Mouse (Mus musculus): Measurements from ENCODE around the gene Ptprz1.

The Ptprz1 gene

DNA sequence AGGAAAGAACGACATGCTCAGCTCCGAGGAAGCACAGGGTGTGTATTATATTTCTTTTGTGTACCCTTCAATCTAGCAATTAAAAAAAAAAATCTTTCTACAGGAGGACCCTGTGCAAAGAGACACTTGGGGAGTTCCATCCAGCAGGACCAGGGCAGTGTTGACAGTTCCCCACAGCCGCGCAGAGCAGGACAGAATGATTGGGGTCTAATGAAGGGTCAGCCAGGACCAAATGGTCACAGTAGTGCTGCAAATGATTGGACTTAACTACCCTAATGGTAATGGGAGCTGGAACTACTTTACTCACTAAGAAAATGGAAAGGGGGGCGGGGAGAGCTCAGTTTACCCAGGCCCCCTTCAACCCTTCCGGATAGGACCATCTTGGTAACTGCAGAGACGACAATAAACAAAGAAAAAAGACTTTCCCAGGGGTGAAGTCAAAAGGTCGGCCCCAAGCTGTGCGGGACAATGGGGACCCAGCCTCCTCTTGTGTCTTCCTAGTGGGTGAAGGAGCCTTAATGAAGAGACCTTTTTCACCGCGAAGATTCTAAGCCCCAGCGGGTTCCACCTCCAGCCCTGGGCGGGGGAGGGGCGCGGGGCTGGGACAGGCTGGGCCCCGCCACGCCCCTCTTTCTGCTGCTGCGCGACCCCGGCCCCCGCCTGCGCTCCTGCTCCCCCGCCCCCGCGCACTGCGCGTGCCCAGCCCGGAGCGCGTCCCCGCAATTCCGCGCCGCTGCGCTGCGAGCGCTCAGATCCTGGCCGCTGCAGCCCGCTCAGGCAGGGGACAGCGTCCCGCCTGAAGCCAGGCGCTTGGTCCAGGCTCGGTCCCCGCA, at the start of gene Ptprz1:
Gene Ptprz1 (plus strand): TSS at position 722 of the 833 bp plus-strand sequence.
- DNase-seq (ENCODE audit: extremely low read depth, low read depth, low spot score), result no peak

DNA sequence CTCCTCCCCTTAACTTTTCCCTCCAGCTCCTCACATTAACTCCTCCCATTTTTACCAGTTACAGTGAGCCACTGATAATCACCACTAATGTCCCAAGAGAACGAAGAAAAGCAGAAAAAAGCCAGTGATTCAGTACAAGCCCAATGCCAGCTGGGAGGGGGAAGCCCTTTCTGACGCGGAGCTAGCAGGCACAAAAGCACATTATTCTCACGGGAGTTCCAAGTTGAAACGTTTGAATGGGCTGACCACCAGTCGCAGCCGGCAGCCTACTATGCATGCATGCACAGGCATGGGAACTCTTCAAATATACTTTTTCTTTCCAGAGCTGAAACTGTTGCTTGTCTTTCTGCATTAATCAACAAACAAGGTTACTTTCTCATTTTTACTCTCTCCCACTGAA, 41.7 kb upstream of the Ptprz1 start:
- no peak for DNase-seq (ENCODE audit: extremely low read depth, low read depth, low spot score)

DNA sequence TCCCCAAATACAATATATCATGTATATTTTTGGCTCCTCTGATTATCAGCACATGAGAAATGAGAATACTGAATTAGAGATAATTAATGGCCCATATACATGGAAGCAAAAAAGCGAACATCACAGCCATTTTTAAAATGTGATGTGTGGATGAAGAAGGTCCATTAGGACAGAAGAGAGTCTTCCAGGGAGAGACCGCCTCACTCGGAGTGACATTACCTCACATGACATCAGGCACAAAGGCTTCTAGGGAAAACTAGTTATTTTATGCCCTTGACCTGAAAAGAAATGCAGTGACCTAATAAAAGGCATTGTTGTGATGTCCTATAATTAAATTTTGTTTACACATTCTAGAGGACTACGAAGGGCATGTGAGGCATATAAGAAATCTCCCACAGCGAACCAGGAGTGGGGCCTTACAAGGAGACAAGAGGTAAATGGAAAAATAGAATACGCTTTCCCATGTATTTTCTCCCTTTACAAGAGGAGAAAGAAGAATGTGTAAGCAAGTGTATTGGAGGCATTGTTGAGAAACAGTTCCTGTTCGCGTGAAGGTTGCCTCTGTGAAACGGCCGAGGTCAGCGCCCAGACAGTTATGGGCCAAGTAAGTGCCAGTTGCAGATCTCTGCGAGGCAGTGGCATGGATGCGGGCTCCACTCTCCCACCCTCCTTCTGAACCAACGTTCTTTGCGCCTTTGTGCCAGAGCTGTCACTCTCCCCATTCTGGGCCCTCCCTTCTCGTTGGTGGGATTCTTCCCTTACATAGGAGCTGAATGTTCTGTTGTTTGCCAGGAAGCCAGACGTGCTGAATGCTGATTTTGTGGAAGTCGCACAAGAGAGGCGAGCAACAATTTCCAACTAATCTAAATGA, 41.0 kb upstream of the Ptprz1 start:
- no peak for DNase-seq (ENCODE audit: extremely low read depth, low read depth, low spot score)

DNA sequence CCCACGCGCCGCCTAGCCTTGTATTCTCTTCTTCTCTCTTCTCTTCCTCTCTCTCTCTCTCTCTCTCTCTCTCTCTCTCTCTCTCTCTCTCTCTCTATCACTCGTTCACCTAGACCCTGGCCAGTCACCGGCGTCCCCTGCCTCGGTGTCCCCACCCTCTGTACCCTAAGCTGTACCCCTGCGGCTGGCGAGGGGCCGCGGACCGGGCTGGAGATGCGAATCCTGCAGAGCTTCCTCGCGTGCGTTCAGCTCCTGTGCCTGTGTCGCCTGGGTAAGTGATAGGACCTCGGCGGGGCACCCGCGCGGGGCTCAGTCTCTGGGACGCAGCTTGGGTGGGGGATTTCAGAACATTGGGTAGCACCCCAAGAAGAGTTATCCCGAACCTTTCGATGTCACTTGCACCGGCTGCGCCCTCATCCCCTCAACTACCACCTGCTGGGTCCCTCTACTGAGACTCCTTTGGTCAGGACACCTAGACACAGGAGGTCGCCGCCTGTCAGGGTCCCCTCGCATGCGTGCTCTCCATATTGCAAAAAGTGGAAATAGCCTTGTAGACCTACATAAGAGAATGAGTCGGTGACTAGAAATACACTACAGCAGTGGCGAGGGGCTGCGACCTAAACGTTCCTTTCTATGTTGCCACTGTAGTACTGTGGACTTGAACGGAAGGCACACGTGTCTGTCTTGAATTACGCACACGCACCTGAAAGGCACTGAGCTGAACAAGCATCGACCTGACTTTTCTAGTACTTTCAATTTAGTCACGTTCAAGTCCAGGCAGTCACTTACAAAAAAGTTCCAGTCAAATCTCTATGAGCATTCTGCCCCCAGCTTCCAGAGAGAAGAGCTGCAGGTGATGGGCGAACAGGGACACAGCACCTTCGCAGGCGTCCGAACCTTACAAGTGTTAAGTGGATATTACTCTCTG, 576 bp downstream of the Ptprz1 start:
- no peak for DNase-seq (ENCODE audit: extremely low read depth, low read depth, low spot score)

DNA sequence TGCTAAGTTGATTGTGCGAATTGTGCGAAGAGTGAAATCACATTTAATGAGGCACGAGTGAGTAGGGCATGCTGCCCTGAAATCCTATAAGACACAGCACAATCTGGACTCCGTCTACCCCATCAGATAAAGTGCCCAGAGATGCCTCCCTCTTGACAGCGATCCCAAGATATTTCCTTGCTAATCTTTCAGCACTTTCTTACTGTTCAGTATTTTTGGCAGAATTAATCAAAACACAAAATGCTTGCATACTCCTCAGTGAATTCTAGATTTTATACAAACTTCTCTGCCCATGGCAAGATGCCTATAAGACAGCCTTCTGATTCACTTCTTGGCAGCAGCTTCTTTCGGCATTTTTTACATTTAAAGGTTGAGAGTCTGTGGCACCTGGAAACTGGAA, 12.7 kb downstream of the Ptprz1 start:
- DNase-seq (ENCODE audit: extremely low read depth, low read depth, low spot score), result no peak

DNA sequence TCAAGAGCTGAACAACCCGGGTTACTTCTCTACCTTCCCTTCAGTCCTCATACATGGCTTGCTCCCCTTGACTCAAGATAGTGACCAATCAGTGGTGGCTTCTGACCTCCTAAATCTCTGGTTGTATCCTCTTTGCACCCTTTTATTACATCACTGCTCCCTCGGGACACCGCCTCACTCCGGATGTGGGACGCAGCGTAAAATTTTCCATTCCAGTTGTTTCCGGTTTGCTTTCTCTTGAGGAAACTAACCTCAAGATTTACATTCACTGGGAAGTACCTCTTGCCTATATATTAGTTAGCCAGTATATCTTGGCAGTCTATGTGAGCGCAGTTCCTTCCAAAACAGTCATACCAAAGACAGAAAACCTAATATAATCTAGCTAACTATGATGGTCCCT, 14.0 kb downstream of the Ptprz1 start:
- no peak for DNase-seq (ENCODE audit: extremely low read depth, low read depth, low spot score)

DNA sequence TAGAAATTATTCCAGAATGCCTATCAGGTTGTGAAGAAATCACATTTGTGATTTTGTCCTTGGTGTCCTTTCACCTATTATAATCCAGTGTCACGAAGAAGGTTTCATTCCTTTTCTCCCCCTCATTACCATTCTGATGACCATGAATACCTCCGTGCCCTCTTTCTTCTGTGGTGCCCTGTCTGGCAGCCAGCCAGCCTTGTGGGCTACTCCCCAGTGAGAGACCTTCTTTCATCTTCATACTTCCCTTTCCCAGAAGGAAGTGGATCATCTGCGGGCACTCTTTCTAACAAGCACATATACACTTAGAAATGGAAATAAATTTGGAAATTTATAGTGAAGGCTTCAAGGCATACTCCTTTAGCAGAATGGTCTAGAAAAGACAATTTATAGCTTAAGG, 26.7 kb downstream of the Ptprz1 start:
- DNase-seq (ENCODE audit: extremely low read depth, low read depth, low spot score), result no peak

DNA sequence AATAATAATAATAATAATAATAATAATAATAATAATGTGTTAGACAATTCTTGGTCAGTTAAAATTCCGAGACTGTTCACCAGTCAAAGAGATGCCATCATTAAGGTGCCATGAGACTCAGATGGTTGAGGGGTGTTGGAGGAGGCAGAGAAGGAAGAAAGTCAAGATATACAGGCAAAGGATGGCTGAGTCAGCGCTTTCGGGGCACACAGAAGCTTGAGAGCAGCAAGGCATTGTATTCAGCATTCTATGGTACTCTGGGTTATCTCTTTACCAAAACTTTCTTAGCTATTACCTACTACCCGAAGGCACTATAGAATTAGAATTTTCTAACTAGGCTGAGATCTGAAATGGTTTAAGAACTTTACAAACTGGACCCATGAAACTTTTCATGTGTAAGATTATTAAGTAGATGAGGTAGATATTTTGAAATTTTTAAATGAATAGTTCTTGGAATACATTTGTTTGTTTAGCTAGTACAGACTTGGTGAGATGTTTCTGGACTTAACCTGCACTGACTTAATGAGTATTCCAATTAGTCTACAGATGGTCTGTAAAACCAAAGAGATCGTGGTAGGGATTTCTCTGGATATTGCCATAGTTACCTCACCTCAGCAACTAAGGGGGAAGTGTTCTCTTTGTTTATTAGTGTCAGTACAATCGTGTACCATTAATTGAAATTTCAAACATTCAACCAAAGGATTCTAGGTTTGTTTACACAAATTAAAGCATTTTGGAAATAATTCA, 33.4 kb downstream of the Ptprz1 start:
- no peak for DNase-seq (ENCODE audit: extremely low read depth, low read depth, low spot score)

DNA sequence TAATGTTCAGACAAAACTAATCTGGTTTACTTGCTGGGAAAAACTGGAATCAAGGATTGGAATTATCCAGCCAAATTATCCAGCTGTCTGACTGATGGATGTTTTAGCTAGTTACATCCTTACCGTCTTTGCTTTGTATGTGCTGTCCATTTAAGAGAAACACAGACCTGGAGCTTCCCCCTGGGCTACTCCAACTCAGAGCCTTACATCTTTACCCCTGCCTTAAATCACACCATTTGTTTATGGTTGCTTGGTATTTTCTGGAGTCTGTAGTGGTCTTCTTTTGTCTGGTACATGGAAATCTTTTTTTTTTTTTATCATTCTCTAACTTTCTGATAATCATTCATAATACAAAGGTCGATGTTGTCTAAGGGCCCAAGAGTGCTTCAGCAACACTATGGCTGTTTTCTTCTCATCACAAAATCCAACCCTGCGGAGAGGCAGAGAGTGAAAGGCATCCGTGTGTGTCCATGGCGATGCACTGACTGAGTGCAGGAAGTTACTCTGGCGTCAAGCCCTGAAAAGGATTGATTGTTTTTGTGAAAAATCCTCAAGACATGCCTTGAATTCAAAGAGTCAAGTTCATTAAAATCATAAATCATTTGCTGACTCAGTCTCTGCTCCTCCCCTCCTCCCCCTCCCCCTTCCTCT, 34.1 kb downstream of the Ptprz1 start:
- DNase-seq (ENCODE audit: extremely low read depth, low read depth, low spot score), result no peak

DNA sequence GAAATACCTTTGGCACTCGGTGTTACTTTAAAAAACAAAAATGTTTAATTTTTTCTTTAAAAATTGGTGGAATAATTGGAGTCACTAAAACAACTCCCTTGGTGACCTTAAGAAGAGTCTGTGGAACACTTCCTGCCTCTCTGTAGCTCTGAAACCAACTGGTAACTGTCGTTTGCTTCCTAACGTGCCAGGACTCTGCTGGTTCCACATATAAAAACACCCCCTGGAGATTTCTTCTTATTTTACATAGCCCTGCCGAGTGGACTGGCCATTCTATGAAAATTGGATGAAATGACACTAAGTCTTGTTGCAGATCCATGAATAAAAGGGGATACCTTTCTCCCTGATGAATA, 34.6 kb downstream of the Ptprz1 start:
- no peak for DNase-seq (ENCODE audit: extremely low read depth, low read depth, low spot score)

DNA sequence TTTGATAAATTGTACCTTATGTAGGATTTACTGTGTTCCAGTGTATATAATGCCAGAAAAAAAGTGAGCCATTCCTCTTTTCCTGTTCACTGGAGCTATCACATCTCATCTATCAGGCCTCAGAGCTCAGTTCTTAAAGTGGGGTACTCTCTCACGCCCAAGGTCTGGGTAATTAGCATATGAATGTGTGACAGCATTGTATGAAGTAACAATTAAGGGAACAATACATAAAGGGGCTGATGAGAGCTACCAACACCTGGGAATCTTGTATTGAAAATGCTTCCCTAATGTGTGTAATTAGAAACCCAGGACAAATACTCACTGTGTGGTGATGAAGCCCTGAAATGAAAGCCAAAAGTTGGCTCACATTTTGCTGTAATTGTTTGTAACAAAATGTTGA, 47.6 kb downstream of the Ptprz1 start:
- no peak for DNase-seq (ENCODE audit: extremely low read depth, low read depth, low spot score)

DNA sequence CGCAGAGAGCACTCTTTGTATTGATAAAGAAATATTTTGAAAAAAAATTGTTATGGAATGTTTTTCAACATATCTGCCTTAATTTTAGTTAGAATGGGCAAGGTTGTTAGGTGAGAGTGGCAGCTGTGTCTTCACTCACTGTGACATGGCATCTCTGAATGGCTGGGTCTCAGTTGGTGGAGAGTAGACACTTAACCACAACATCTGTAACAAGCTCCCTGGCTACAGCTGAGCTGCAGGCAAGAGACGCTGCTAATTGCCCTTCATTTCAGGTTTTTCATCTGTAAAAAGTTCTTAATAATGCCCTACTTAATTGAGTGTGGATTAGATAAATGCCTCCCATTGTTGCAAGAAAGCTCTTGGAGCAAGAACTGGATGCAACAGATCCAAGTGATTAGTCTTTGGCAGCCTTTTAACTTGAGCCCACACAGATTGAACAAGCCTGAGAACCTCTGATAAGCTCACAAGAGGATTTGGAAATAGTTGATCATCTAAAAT, 57.5 kb downstream of the Ptprz1 start:
- DNase-seq (ENCODE audit: extremely low read depth, low read depth, low spot score), result peak; percentile 28

DNA sequence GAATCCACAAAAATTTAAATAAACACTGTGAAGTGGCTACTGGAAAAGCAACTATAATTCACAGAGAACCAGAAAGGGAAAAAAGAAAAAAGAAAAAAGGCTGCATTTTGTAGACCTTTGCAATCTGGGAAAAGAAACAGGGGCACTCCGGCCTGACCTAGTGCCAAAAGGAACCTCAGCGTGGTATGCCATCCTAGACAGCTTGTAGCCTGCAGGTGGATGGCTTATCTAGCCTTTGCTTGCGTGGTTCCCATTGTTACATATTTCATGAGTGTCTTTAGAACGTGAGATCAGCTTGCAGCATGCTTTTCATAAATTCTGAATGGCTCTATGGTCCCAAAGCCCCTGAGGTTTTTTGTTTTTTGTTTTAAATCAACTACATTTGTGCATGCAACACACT, 61.8 kb downstream of the Ptprz1 start:
- DNase-seq (ENCODE audit: extremely low read depth, low read depth, low spot score), result no peak

DNA sequence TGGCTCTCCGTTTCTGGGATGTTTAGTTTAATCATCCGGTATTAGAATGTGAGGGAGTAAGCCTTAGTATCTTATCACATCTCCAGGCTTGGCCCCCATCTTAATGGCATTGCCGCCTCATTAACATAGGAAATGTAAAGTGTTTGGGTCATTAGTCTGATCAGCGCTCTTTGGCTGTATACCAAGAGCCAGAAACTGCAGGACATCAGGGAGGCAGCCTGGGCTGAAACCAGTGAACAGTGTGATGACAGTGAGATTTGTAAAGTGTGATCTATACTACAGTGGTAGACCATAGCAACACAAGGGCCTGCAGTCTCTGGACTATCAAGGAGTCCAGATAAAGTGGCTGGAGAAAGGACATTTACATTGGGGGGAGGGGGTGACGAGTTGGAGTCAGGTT, 62.2 kb downstream of the Ptprz1 start:
- DNase-seq (ENCODE audit: extremely low read depth, low read depth, low spot score), result no peak

DNA sequence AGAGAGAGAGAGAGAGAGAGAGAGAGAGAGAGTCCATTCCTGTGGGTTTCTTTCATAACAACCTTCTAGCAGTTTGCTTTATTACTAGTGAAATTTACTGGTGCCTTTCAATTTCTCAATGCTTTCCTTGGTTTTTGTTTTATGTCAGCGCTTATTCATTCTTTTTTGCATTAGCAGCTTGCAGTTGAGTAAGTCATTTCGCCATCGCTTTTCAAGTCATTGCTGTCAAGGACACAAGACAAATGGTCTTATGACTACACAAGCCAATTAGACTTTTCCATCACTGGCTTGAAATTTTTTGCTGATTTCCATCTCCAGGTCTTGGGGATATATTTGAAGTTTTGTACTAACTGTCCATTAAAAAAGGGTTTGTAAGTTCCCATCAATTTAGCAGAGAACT, 68.9 kb downstream of the Ptprz1 start:
- peak; percentile 8 for DNase-seq (ENCODE audit: extremely low read depth, low read depth, low spot score)

DNA sequence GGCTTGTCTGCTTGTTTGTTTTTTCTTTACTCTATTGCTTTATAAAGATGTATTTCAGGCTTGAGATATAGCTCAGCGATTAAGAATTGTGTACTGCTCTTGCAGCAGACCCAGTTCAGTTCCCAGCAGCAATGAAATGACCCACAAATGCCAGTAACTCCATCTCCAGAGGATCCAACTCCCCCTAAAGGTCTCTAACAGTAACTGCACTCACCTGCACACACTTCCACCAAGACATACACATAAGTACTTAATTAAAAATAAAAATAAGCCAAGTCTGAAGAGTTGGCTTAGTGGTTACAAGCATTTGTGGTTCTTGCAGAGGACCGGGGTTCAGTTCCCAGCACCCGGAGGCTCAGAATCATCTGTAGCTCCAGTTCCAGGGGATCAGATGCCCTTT, 88.1 kb downstream of the Ptprz1 start:
- DNase-seq (ENCODE audit: extremely low read depth, low read depth, low spot score), result no peak

DNA sequence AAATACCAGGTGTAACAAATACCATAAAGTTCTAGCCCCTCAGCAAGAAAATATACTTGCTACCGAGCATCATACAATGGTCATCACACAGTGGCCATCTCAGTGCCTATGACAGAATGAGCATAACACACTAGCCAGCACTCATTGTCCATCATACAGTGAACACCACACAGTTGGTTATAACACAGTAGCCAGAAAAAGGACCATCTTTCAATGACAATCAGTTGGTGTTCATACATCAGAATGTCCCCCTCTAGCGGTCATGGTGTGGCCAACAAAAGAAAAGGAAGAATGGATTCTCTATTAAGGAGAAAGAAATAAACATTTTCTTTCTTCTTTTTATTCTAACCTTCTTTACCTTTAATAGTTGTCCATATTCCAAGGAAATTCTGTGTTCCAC, 92.8 kb downstream of the Ptprz1 start:
- DNase-seq (ENCODE audit: extremely low read depth, low read depth, low spot score), result no peak

DNA sequence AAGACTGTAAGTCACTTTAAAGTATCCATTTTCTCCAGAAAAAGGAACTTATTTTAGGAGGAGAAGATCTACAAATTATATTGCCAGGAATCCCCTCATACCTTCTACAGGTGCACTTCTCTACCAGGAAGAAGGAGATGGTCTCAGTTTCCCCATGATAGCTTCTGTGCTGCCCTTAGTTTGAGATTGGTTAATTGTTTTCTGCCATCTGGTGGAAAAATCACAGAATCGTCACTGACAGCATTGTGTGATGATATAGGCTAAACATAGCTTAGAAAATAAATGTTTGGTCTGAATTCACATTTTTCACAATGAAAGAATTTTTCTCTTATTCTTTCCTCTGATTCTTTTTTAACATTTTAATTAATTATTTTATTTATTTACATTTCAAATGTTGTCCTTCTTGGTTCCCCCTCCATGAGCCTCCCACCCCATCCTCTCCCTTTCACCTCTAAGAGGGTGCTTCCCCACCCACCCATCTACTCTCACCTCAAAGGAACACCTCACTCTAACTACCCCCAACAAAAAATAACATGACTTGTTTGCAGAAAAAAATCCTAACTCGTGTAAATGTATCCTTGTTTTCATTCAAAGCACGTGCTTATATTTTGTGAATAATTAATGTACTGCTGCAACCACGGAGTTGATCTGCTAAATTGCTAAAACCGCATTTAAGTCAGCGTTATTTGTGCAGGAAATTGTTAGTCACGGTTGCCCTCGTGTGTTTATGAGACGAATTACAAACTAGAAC, 108.6 kb downstream of the Ptprz1 start:
- DNase-seq (ENCODE audit: extremely low read depth, low read depth, low spot score), result no peak

DNA sequence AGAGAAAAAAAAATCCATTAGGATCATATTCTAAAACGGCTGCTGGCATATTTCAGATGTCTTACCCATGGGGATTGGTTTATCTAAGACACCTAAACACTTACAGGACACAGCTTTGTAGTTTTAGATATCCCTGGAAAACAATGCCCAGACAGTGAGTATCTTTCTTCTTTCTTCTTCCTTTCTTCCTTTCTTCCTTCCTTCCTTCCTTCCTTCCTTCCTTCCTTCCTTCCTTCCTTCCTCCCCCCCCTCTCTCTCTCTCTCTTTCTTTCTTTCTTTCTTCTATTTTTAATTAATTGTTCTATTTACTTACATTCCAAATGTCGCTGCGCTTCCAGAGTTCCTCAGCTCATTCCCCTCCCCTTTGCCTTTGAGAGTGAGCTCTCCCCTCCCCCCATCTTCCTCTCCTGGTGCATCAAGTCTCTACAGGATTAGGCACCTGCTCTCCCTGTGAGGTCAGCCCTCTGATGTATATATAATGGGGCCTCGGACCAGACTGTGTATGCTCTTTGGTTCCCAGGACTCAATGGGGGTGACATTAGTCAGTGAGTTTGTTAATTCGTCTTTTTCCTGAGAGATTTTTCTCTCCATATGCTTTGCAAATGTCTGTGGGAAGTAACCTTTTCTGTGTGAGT, 109.3 kb downstream of the Ptprz1 start:
- DNase-seq (ENCODE audit: extremely low read depth, low read depth, low spot score), result no peak
